Mouse (Mus musculus) CD4-positive helper T cell, adult 2 months (primary cell): Measurements from ENCODE around the gene Trim30d.
A peak's percentile ranks its signal among the peaks of the same experiment; 100 is the strongest.
"Not testable (repeated sequence)": the region's sequence is repeated elsewhere in the genome, so short reads cannot be mapped to it uniquely, and the experiment has no call there.

Source experiments
- DNase-seq: peaks from one replicate; pipeline ENCODE4 v3.0.0-alpha.2; 2012; ENCODE audit warnings: low read depth, missing footprints, low spot score

Gene Trim30d

DNA sequence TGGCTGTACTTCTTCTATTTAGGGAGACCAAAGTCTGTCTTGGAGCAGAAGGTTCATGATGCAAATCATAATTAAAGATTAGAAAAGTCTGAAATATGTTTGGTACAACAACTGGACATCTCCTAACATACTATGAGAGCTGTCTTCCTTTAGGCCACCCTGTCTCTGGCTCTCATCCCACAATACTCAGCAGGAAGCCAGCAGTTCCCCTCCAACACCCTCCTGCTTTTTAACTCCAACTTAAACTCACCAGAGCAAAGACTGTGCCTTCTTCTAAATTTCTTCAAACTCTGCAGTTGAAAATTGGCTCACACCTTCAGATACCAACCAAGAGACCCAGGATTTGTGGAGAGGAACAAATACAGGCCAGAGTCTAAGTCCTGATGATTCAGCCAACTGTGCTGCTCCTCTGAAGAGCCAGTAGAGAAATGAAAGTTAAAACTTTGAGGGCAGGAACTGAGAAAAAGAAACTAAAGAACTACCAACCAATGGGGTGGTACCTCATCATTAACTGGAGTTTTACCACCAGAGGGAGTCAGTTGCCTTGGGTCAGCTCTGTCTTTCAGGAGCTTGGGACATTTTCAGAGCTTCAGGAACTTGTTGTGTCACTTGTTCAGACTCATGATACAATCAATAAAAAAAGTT, at the start of gene Trim30d:
Trim30d (minus strand) TSS at position 429 of the 645 bp plus-strand sequence.
- DNase-seq = peak; percentile 54

DNA sequence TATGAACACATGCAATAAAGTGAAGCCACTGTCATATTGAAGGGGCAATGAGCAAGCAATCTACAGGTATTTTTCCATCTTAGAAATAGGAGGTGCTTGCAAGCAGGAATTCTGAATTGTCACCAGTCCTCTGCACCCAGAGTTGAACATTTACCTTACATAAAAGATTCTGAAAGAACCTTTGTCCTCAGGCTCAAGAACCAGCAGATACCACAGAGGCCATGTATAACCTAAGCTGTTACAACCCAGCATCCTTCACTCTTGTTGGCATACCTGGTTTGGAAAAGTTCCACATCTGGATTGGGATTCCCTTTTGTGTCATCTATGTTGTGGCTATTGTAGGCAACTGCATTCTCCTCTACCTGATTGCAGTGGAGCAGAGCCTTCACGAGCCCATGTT, 45.1 kb upstream of the Trim30d start:
- no peak for DNase-seq

DNA sequence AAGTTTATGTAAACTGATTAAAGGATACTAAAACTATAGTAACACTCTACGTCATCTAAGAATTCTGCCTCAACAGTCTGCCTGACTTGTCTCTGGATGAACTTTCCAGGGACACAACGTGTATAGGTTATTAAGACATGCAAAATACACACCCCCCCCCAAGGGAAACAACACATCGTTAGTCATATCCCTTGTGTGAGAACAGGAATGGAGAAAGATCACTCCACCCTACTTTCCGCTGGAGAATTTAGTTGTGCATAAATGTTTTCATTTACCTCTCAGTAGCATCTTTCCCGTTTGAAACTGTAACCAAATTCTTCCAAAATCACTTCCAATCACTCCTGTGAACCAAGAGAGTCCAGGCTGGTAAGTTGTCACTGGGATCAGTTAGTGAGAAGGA, 42.2 kb upstream of the Trim30d start, which contains the start of gene Olfr651:
Olfr651 (plus strand) TSS at position 301 of the 400 bp plus-strand sequence.
- no peak for DNase-seq

DNA sequence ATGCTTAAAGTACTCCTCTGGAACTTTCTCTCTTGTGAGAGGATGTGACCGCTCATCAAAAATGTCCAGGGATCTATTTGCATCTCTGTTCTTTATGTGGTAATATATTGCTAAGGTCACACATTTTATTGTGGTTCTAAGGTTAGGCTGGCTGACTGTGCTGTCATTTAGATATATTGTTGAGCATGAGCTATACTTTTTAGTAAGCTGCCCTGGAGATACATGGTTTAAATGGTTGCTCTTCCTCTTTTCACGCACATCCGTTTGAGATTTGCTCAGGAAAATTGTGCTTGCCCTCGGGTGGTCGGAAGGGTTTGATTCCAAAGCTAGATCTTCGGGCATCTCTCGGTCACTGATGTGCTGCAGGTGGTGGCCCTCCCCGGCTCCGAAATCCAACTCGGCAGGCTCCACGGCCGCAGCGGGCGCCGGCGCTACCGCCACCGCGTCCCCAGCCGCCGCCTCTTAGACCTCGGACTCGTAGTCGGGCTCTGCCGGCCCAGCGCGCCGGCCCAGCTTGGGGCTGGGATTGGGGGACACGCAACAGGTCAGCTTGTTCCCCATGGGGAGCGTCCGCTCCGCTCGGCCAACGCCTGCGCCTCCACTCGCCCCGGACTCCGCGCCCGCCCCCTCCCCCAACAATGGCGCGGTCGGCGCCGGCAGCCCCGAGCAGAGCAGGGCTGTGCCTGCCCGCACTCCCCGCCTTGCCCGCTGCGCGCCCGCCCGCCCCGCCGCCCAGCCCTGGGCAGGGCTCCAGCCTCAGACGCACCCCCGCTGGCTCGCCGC, 5.9 kb downstream of the Trim30d start:
- no peak for DNase-seq

DNA sequence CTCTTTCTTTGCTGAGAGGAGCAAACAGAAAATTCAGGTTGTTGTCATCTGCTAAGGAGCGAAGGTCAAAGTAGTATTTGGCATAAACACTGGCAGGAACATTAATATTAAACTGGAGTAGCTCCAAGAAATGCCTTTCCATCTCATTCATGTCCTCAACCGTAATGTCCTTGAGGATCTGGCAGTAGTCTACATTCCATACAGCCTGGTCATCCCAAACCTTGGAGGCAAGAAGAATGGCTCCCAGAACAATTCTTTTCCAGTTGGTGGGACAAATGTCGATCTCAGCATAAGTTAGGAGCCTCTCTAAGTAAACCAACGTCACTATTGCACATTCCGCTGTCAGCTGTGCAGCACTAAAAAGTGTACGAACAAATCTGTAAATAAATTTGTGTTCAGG, 6.5 kb downstream of the Trim30d start:
- DNase-seq = not testable (repeated sequence)

DNA sequence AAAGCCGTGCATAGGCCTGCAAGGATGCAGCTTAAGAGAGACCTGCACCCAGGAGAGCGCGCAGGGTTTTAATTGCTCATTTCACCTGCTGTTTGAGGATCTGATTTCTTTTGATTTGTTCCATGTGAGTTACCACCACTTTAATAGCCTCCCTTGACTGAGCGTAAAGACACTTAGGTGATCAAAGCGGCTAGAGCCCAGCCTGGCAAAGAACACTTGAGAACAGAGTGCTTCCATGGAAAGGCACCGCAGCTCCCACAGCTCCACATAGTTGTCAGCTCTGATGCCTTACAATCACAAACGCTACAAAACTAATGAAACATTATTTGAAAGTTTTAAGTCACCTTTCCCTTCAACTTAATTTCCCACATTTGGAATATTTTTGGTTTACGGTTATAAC, 8.2 kb downstream of the Trim30d start:
- not testable (repeated sequence) for DNase-seq

DNA sequence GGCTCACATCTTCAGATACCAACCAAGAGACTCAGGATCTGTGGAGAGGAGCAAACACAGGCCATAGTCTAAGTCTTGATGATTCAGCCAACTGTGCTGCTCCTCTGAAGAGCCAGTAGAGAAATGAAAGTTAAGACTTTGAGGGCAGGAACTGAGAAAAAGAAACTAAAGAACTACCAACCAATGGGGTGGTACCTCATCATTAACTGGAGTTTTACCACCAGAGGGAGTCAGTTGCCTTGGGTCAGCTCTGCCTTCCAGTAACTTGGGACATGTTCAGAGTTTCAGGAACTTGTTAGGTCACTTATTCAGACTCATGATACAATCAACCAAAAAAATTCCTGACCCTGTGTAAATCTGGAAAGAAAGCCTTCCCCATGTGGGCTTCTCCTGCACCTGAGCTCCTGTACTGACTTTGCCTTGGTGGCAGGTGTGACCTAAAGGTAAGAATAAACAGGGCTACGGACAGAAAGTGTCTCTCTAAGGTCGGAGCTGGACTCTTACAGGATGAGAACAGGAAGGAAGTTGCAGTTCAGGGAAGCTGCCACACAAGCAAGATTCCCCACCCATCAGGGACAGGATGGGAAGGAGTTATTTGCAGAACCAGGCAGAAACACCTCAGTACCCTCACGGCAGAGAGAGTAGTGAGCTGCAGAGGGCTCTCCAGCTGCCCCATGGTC, 42.4 kb downstream of the Trim30d start, which contains the start of gene Trim30a:
Trim30a (minus strand) TSS at position 129 of the 680 bp plus-strand sequence.
- peak; percentile 72 for DNase-seq

DNA sequence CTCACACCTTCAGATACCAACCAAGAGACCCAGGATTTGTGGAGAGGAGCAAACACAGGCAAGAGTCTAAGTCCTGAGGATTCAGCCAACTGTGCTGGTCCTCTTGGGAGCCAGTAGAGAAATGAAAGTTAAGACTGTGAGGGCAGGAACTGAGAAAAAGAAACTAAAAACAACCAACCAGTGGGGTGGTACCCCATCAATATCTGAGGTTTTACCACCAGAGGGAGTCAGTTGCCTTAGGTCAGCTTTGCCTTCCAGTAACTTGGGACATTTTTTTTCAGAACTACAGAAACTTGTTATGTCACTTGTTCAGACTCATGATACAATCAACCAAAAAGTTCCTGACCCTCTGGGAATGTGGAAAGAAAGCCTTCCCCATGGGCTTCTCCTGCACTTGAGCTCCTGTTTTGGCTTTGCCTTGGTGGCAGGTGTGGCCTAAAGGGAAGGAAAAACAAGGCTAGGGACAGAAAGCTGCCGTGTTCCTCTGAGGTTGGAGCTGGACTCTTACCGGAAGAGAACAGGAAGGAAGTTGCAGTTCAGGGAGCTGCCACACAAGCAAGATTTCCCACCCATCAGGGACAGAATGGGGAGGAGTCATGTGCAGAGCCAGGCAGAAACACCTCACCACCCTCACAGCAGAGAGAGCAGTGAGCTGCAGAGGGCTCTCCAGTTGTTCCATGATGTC, 61.5 kb downstream of the Trim30d start:
- DNase-seq = peak; percentile 89
